Mouse (Mus musculus): Measurements from ENCODE around the gene Apoe. TPM values are rescaled to one million over a fixed set of nuclear protein-coding genes. Genes with fewer than 3 reads are reported as not detected.

Gene Apoe
- polyA plus RNA-seq, 1 experiment from 2014 or later: 596 TPM

DNA sequence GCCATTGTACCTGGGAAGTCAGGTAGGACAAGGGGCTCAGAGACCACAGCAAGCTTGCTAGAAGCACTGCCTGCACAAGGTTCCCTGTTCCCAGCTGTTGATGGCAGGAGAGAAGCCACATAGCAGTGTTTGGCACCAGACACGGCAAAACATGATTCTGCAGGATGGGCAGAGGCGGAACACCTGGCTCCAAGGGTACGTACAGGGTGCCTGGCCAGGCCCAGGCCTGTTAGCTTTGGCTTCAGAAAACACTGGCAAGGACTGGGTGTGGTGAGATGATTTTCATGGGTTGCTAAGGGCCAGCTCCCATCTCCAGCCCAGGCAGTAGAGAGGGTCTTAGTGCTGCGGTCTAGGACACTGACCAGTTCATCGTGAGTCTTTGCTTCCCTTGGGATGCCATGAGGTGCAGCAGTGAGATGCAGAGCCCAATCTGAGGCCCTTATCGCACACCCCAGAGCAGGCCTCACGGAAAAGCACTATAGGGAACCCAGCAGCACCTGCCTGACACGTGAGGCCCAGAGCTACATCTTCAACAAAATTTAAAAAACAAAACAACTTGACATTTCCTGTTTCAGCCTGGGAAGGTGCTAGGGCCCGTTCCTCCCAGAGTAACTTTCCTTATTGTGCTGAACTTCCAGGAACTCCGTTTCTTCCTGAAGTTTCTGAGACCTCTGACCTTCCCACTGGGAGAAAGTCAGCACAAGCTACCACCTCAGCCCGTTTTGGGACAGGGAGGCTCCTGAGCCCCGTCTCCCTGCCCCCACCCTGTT lies 1.5 kb upstream of the Apoe start:
- Histone ChIP-seq H3K4me2 (0 out of 2 replicates have a peak overlapping the region, but pooled peaks have one; percentile 18), H3K27me3 (no peaks in the 10 kb centered on the region), H3K4me3 (no peak overlapping the region), H3K27ac (peak overlapping the region; percentile 70), H3K36me3 (peaks cover 33% of the 10 kb centered on the region), H3K9me3 (replicated peaks) (no peaks in the 10 kb centered on the region), H3K9ac (0 out of 2 replicates have a peak overlapping the region, but pooled peaks have one; percentile 5), H3K4me1 (replicated peaks) (peaks cover 48% of the 10 kb centered on the region)
- WGBS: 52% methylated on average over 12 of the region's 12 CpGs
- no peak for ATAC-seq (replicated peaks; ENCODE audit: insufficient number of reproducible peaks, insufficient read depth, low FRiP score, low read depth)

- no peaks in the 10 kb centered on the region for H3K9me3 ChIP-seq (replicated peaks)
- peaks cover 33% of the 10 kb centered on the region for H3K36me3 ChIP-seq
- H3K27ac ChIP-seq: peak overlapping the region; percentile 70
- peak overlapping the region; percentile 76; the same call in 1 of the 2 replicates for H3K4me2 ChIP-seq
- peaks cover 53% of the 10 kb centered on the region for H3K4me1 ChIP-seq (replicated peaks)
- 76% methylated on average over 4 of the region's 4 CpGs for WGBS
- no peaks in the 10 kb centered on the region for H3K27me3 ChIP-seq
- H3K4me3 ChIP-seq: no peak overlapping the region
- no peak for ATAC-seq (replicated peaks; ENCODE audit: insufficient number of reproducible peaks, insufficient read depth, low FRiP score, low read depth)
- no peak overlapping the region for H3K9ac ChIP-seq
Measured at GRCm38 (mm10) chr7:19699827-19700148, 800 bp upstream of the Apoe start.

- Histone ChIP-seq H3K4me1 (replicated peaks) (peaks cover 66% of the 10 kb centered on the region), H3K4me2 (peak overlapping the region; percentile 76), H3K36me3 (peaks cover 19% of the 10 kb centered on the region; the same call in 1 of the 2 replicates), H3K27ac (peak overlapping the region; percentile 62), H3K9ac (peak overlapping the region; percentile 58), H3K27me3 (no peaks in the 10 kb centered on the region), H3K4me3 (peak overlapping the region; percentile 52), H3K9me3 (replicated peaks) (no peaks in the 10 kb centered on the region)
- 3% methylated on average over 28 of the region's 28 CpGs for WGBS
- no peak for ATAC-seq (replicated peaks; ENCODE audit: insufficient number of reproducible peaks, insufficient read depth, low FRiP score, low read depth)
Measured at GRCm38 (mm10) chr7:19697949-19698906, 760 bp downstream of the Apoe start.

GRCm38 (mm10) chr7:19696336-19696873 lies 2.6 kb downstream of the Apoe start:
- Histone ChIP-seq H3K27ac (peak overlapping the region; percentile 77; the same call in 1 of the 2 replicates), H3K4me1 (replicated peaks) (peaks cover 73% of the 10 kb centered on the region), H3K27me3 (no peaks in the 10 kb centered on the region), H3K36me3 (peaks cover 9% of the 10 kb centered on the region; the same call in 1 of the 2 replicates), H3K9ac (no peak overlapping the region), H3K4me2 (0 out of 2 replicates have a peak overlapping the region, but pooled peaks have one; percentile 76), H3K9me3 (replicated peaks) (no peaks in the 10 kb centered on the region), H3K4me3 (no peak overlapping the region)
- no peak for ATAC-seq (replicated peaks; ENCODE audit: insufficient number of reproducible peaks, insufficient read depth, low FRiP score, low read depth)
- WGBS: 91% methylated on average over 34 of the region's 34 CpGs

GRCm38 (mm10) chr7:19695881-19696280 lies 3.1 kb downstream of the Apoe start:
- peaks cover 68% of the 10 kb centered on the region for H3K4me1 ChIP-seq (replicated peaks)
- no peaks in the 10 kb centered on the region for H3K27me3 ChIP-seq
- H3K4me3 ChIP-seq: no peak overlapping the region
- WGBS: 70% methylated on average over 6 of the region's 6 CpGs
- no peak overlapping the region for H3K9ac ChIP-seq
- peaks cover 9% of the 10 kb centered on the region; the same call in 1 of the 2 replicates for H3K36me3 ChIP-seq
- no peak overlapping the region for H3K4me2 ChIP-seq
- H3K27ac ChIP-seq: peak overlapping the region; percentile 77
- no peaks in the 10 kb centered on the region for H3K9me3 ChIP-seq (replicated peaks)
- no peak for ATAC-seq (replicated peaks; ENCODE audit: insufficient number of reproducible peaks, insufficient read depth, low FRiP score, low read depth)

- peak; percentile 14; the same call in 1 of the 2 replicates for ATAC-seq (replicated peaks; ENCODE audit: insufficient number of reproducible peaks, insufficient read depth, low FRiP score, low read depth)
- H3K4me2 ChIP-seq: no peak overlapping the region
- no peak overlapping the region for H3K9ac ChIP-seq
- H3K9me3 ChIP-seq (replicated peaks): no peaks in the 10 kb centered on the region
- 15% methylated on average over 8 of the region's 8 CpGs for WGBS
- H3K4me1 ChIP-seq (replicated peaks): peaks cover 62% of the 10 kb centered on the region
- H3K4me3 ChIP-seq: no peak overlapping the region
- peak overlapping the region; percentile 77 for H3K27ac ChIP-seq
- peaks cover 9% of the 10 kb centered on the region; the same call in 1 of the 2 replicates for H3K36me3 ChIP-seq
- H3K27me3 ChIP-seq: no peaks in the 10 kb centered on the region
Measured at GRCm38 (mm10) chr7:19695213-19695594, 3.8 kb downstream of the Apoe start.

- Histone ChIP-seq H3K9me3 (replicated peaks) (no peaks in the 10 kb centered on the region), H3K36me3 (peaks cover 9% of the 10 kb centered on the region; the same call in 1 of the 2 replicates), H3K4me2 (no peak overlapping the region), H3K4me3 (no peak overlapping the region), H3K27ac (peak overlapping the region; percentile 77), H3K9ac (no peak overlapping the region), H3K4me1 (replicated peaks) (peaks cover 56% of the 10 kb centered on the region), H3K27me3 (no peaks in the 10 kb centered on the region)
- WGBS: 68% methylated on average over 10 of the region's 10 CpGs
- ATAC-seq (replicated peaks; ENCODE audit: insufficient number of reproducible peaks, insufficient read depth, low FRiP score, low read depth): no peak
Measured at GRCm38 (mm10) chr7:19694336-19695212, 4.4 kb downstream of the Apoe start.

GRCm38 (mm10) chr7:19693421-19693820 lies 5.6 kb downstream of the Apoe start:
- ATAC-seq (replicated peaks; ENCODE audit: insufficient number of reproducible peaks, insufficient read depth, low FRiP score, low read depth): peak; percentile 20; the same call in 1 of the 2 replicates
- no peak overlapping the region for H3K4me3 ChIP-seq
- H3K27ac ChIP-seq: peak overlapping the region; percentile 77
- peak overlapping the region; percentile 13; the same call in 1 of the 2 replicates for H3K4me2 ChIP-seq
- WGBS: 27% methylated on average over 10 of the region's 10 CpGs
- no peaks in the 10 kb centered on the region for H3K9me3 ChIP-seq (replicated peaks)
- H3K27me3 ChIP-seq: no peaks in the 10 kb centered on the region
- no peak overlapping the region for H3K9ac ChIP-seq
- peaks cover 45% of the 10 kb centered on the region for H3K4me1 ChIP-seq (replicated peaks)
- peaks cover 9% of the 10 kb centered on the region; the same call in 1 of the 2 replicates for H3K36me3 ChIP-seq

DNA sequence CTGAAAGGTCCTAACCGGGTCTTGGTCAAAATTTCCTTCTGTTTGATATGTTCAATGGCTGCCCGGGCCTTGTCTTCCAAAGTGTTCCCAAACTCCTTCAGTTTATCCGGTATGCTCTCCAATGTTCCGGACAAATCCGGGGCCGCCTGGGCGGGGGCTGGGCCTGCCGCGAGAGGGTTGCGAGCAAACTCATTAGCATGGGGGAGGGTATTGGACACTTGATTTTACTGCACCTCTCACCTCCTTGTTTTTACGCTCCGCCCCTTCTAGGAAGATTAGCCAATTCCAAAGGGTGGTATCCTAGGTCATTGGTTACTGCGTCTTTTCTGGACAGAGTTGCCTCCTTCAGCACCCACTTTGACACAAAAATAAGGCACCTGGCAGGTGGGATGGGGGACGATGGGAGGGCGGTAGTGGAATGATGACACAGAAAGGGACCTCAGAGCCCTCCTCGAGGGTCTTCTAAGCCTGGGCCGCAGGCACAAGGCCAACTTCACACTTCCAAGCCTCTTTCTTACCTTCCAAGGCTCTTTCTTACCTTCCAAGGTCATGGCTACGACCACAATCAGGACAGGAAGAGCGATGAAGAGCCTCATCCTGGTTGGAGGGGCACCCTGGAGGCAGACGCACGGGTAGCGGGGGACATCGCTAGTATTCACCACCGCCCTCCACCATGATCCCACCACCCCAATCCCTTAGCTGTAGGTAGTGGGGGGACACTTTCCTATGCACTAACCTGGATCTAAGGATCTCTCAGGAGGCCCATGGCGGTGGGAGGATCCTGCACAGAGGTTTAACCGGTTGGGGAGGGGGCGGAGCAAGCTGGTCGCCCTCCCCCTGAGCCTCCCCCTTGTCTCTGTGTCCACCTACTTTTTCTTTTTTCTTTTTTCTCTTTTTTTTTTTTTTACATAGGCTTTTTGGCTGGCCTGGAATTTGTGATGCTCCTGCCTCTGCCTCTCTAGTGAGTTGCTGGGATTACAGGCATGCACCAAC lies 6.8 kb downstream of the Apoe start, which contains the start of gene Apoc1:
Gene Apoc1, minus strand, starts transcription at position 788 of the 993 bp plus-strand sequence.
- H3K4me3 ChIP-seq: no peak within 1 kb of the TSS
- peak within 1 kb of the TSS; percentile 77 for H3K27ac ChIP-seq
- no peak for ATAC-seq (replicated peaks; ENCODE audit: insufficient number of reproducible peaks, insufficient read depth, low FRiP score, low read depth)
- no peak within 1 kb of the TSS for H3K9ac ChIP-seq
- H3K4me2 ChIP-seq: peak within 1 kb of the TSS; percentile 13; the same call in 1 of the 2 replicates
- H3K27me3 ChIP-seq: no peaks in the 10 kb centered on the region
- 53% methylated on average over 28 of the region's 28 CpGs for WGBS
- peaks cover 9% of the 10 kb centered on the region; the same call in 1 of the 2 replicates for H3K36me3 ChIP-seq
- peaks cover 39% of the 10 kb centered on the region for H3K4me1 ChIP-seq (replicated peaks)
- H3K9me3 ChIP-seq (replicated peaks): no peaks in the 10 kb centered on the region
